Comparison of ENCODE assay signal across 16 mouse cellular contexts in genomic region chr6:125430982-125431381, GRCm38 (mm10). TPM values are rescaled to one million over a fixed set of nuclear protein-coding genes. Genes with fewer than 3 reads are reported as not detected.
"Had no signal": no experiment of that assay in that cellular context is flagged by ENCODE, and none has a peak within 500 bp of the region (broad histone marks: within the 10 kb centered on the region; RNA-seq: fewer than 3 reads in every experiment).

No protein-coding gene starts in this region.

- ATAC-seq: midbrain, embryonic 13.5 days; midbrain, embryonic 16.5 days had no signal

- H3K4me2 ChIP-seq: liver, embryonic 13.5 days; midbrain, embryonic 13.5 days had no signal

- H3K4me3 ChIP-seq: liver, embryonic 13.5 days; midbrain, embryonic 13.5 days had no signal

- H3K9ac ChIP-seq: liver, embryonic 13.5 days; midbrain, embryonic 13.5 days had no signal

- H3K27ac ChIP-seq: liver, embryonic 13.5 days; midbrain, embryonic 13.5 days had no signal

- H3K36me3 ChIP-seq: liver, embryonic 13.5 days; midbrain, embryonic 13.5 days had no signal

- H3K9me3 ChIP-seq: liver, embryonic 13.5 days; midbrain, embryonic 13.5 days had no signal

- DNase-seq: kidney, adult 9 months; kidney, postnatal 14 days; kidney, postnatal 4 days; liver, embryonic 13.5 days; lung, adult 2 months; lung, postnatal 14 days; lung, postnatal 4 days; thymus, adult 2 months; thymus, postnatal 14 days; thymus, postnatal 4 days had no signal

- H3K27me3 ChIP-seq: liver, embryonic 13.5 days; midbrain, embryonic 13.5 days had no signal

RNA-seq across cellular contexts. Expression of gene Plekhg6, which starts 50.4 kb away (rescaled TPM):
- total RNA-seq: layer of hippocampus, postnatal 14 days; megakaryocyte progenitor cell, adult 5-6 weeks; megakaryocyte-erythroid progenitor cell, adult 5-6 weeks had no signal
- polyA plus RNA-seq: spleen, adult 2 months had no signal
